Mouse (Mus musculus) olfactory bulb, adult 2 months (tissue): ENCODE results near the gene Fra10ac1.

ENCODE experiments used
- CTCF ChIP-seq: fragments of 200-500 bp; IDR thresholded peaks from 2 replicates; pipeline ENCODE4 v1.5.1; 2012; ENCODE audit warnings: low read depth, mild to moderate bottlenecking, low read length, moderate library complexity; ENCODE audit not compliant: insufficient read depth
- POLR2A ChIP-seq: fragments of 200-500 bp; IDR thresholded peaks from 2 replicates; pipeline ENCODE4 v1.6.1; 2012; ENCODE audit warnings: mild to moderate bottlenecking, low read depth, low read length, moderate library complexity; ENCODE audit not compliant: insufficient read depth

- no peak for TF ChIP-seq CTCF
- TF ChIP-seq POLR2A = no peak
Observed at GRCm38 (mm10) chr19:38238213-38238951, 14.4 kb upstream of the Fra10ac1 start.
